Mouse (Mus musculus): ENCODE data around the gene C1qtnf1. TPM values are rescaled to one million over a fixed set of nuclear protein-coding genes. Genes with fewer than 3 reads are reported as not detected.

The C1qtnf1 gene
- polyA plus RNA-seq, 1 experiment from 2014 or later, result 3.4 TPM

- no peaks in the 10 kb centered on the region for H3K9me3 ChIP-seq
- peak within 1 kb of the TSS; percentile 87 for H3K27ac ChIP-seq
- peaks cover 20% of the 10 kb centered on the region for H3K36me3 ChIP-seq
- 38% methylated on average over 7 of the region's 7 CpGs for WGBS
- H3K9ac ChIP-seq (replicated peaks), result peak within 1 kb of the TSS; percentile 23; the same call in 1 of the 2 replicates
- H3K27me3 ChIP-seq, result no peaks in the 10 kb centered on the region
- 0 out of 2 replicates have a peak, but pooled peaks have one; percentile 7 for ATAC-seq (ENCODE audit: insufficient number of reproducible peaks, insufficient read depth, low FRiP score, low TSS enrichment, low read depth)
- H3K4me2 ChIP-seq, result peak within 1 kb of the TSS; percentile 8; the same call in 1 of the 2 replicates
- H3K4me1 ChIP-seq (replicated peaks), result peaks cover 33% of the 10 kb centered on the region
- H3K4me3 ChIP-seq (replicated peaks), result no peak within 1 kb of the TSS
Measured at GRCm38 (mm10) chr11:118401760-118402280, 26.2 kb upstream of the C1qtnf1 start, which contains the start of gene Lgals3bp. Gene Lgals3bp, minus strand, starts transcription at chr11:118402092.

- 91% methylated on average over 2 of the region's 2 CpGs for WGBS
- no peak for ATAC-seq (ENCODE audit: insufficient number of reproducible peaks, insufficient read depth, low FRiP score, low TSS enrichment, low read depth)
- Histone ChIP-seq H3K4me3 (replicated peaks) (no peak overlapping the region), H3K27me3 (no peaks in the 10 kb centered on the region), H3K9ac (replicated peaks) (no peak overlapping the region), H3K4me2 (no peak overlapping the region), H3K27ac (no peak overlapping the region), H3K36me3 (peaks cover 33% of the 10 kb centered on the region), H3K4me1 (replicated peaks) (peaks cover 28% of the 10 kb centered on the region), H3K9me3 (no peaks in the 10 kb centered on the region)
Measured at GRCm38 (mm10) chr11:118403183-118403582, 24.8 kb upstream of the C1qtnf1 start.

GRCm38 (mm10) chr11:118403951-118404899 lies 23.8 kb upstream of the C1qtnf1 start:
- Histone ChIP-seq H3K4me3 (replicated peaks) (no peak overlapping the region), H3K4me2 (no peak overlapping the region), H3K27ac (no peak overlapping the region), H3K27me3 (no peaks in the 10 kb centered on the region), H3K9ac (replicated peaks) (no peak overlapping the region), H3K36me3 (peaks cover 44% of the 10 kb centered on the region), H3K4me1 (replicated peaks) (peaks cover 28% of the 10 kb centered on the region), H3K9me3 (no peaks in the 10 kb centered on the region)
- no peak for ATAC-seq (ENCODE audit: insufficient number of reproducible peaks, insufficient read depth, low FRiP score, low TSS enrichment, low read depth)
- WGBS, result 79% methylated on average over 6 of the region's 6 CpGs

GRCm38 (mm10) chr11:118405311-118405710 lies 22.7 kb upstream of the C1qtnf1 start:
- no peak overlapping the region for H3K9ac ChIP-seq (replicated peaks)
- ATAC-seq (ENCODE audit: insufficient number of reproducible peaks, insufficient read depth, low FRiP score, low TSS enrichment, low read depth), result no peak
- H3K4me3 ChIP-seq (replicated peaks), result no peak overlapping the region
- H3K9me3 ChIP-seq, result no peaks in the 10 kb centered on the region
- no peaks in the 10 kb centered on the region for H3K27me3 ChIP-seq
- no peak overlapping the region for H3K27ac ChIP-seq
- peaks cover 20% of the 10 kb centered on the region for H3K4me1 ChIP-seq (replicated peaks)
- 93% methylated on average over 8 of the region's 8 CpGs for WGBS
- no peak overlapping the region for H3K4me2 ChIP-seq
- H3K36me3 ChIP-seq, result peaks cover 55% of the 10 kb centered on the region

GRCm38 (mm10) chr11:118406521-118406920 lies 21.5 kb upstream of the C1qtnf1 start:
- H3K4me2 ChIP-seq, result no peak overlapping the region
- H3K4me3 ChIP-seq (replicated peaks), result no peak overlapping the region
- H3K9me3 ChIP-seq, result no peaks in the 10 kb centered on the region
- peaks cover 67% of the 10 kb centered on the region for H3K36me3 ChIP-seq
- no peak for ATAC-seq (ENCODE audit: insufficient number of reproducible peaks, insufficient read depth, low FRiP score, low TSS enrichment, low read depth)
- no peak overlapping the region for H3K9ac ChIP-seq (replicated peaks)
- H3K27me3 ChIP-seq, result no peaks in the 10 kb centered on the region
- 94% methylated on average over 5 of the region's 5 CpGs for WGBS
- H3K27ac ChIP-seq, result no peak overlapping the region
- peaks cover 8% of the 10 kb centered on the region for H3K4me1 ChIP-seq (replicated peaks)

GRCm38 (mm10) chr11:118407318-118407910 lies 20.6 kb upstream of the C1qtnf1 start:
- Histone ChIP-seq H3K27ac (no peak overlapping the region), H3K36me3 (peaks cover 76% of the 10 kb centered on the region), H3K4me2 (no peak overlapping the region), H3K4me1 (replicated peaks) (no peaks in the 10 kb centered on the region), H3K9ac (replicated peaks) (no peak overlapping the region), H3K27me3 (no peaks in the 10 kb centered on the region), H3K4me3 (replicated peaks) (no peak overlapping the region), H3K9me3 (no peaks in the 10 kb centered on the region)
- no peak for ATAC-seq (ENCODE audit: insufficient number of reproducible peaks, insufficient read depth, low FRiP score, low TSS enrichment, low read depth)
- 77% methylated on average over 23 of the region's 23 CpGs for whole genome bisulfite sequencing

- peaks cover 83% of the 10 kb centered on the region for H3K36me3 ChIP-seq
- no peak overlapping the region for H3K27ac ChIP-seq
- no peak overlapping the region for H3K4me2 ChIP-seq
- H3K4me1 ChIP-seq (replicated peaks), result no peaks in the 10 kb centered on the region
- H3K9ac ChIP-seq (replicated peaks), result no peak overlapping the region
- no peak overlapping the region for H3K4me3 ChIP-seq (replicated peaks)
- no peaks in the 10 kb centered on the region for H3K9me3 ChIP-seq
- no peak for ATAC-seq (ENCODE audit: insufficient number of reproducible peaks, insufficient read depth, low FRiP score, low TSS enrichment, low read depth)
- no peaks in the 10 kb centered on the region for H3K27me3 ChIP-seq
- 76% methylated on average over 18 of the region's 18 CpGs for WGBS
Measured at GRCm38 (mm10) chr11:118408051-118408740, 19.8 kb upstream of the C1qtnf1 start.

- peaks cover 94% of the 10 kb centered on the region for H3K36me3 ChIP-seq
- 0 out of 2 replicates have a peak overlapping the region, but pooled peaks have one; percentile 23 for H3K9ac ChIP-seq (replicated peaks)
- 80% methylated on average over 12 of the region's 12 CpGs for WGBS
Measured at GRCm38 (mm10) chr11:118409106-118410072, 18.6 kb upstream of the C1qtnf1 start.

GRCm38 (mm10) chr11:118410073-118410444 lies 17.9 kb upstream of the C1qtnf1 start:
- no peak for ATAC-seq (ENCODE audit: insufficient number of reproducible peaks, insufficient read depth, low FRiP score, low TSS enrichment, low read depth)
- Histone ChIP-seq H3K27me3 (no peaks in the 10 kb centered on the region), H3K9me3 (no peaks in the 10 kb centered on the region), H3K4me3 (replicated peaks) (no peak overlapping the region), H3K4me2 (no peak overlapping the region), H3K36me3 (peaks cover 98% of the 10 kb centered on the region), H3K4me1 (replicated peaks) (no peaks in the 10 kb centered on the region), H3K27ac (no peak overlapping the region), H3K9ac (replicated peaks) (no peak overlapping the region)
- WGBS, result 79% methylated on average over 1 of the region's 1 CpGs

More at GRCm38 (mm10) chr11:118409106-118410072, 18.6 kb upstream of the C1qtnf1 start:
- no peaks in the 10 kb centered on the region for H3K27me3 ChIP-seq
- H3K4me3 ChIP-seq (replicated peaks), result no peak overlapping the region
- 0 out of 2 replicates have a peak overlapping the region, but pooled peaks have one; percentile 12 for H3K27ac ChIP-seq
- no peak for ATAC-seq (ENCODE audit: insufficient number of reproducible peaks, insufficient read depth, low FRiP score, low TSS enrichment, low read depth)
- no peak overlapping the region for H3K4me2 ChIP-seq
- no peaks in the 10 kb centered on the region for H3K4me1 ChIP-seq (replicated peaks)
- no peaks in the 10 kb centered on the region for H3K9me3 ChIP-seq

GRCm38 (mm10) chr11:118410479-118410878 lies 17.5 kb upstream of the C1qtnf1 start:
- H3K36me3 ChIP-seq, result peaks cover 98% of the 10 kb centered on the region
- no peak overlapping the region for H3K4me2 ChIP-seq
- no peak overlapping the region for H3K27ac ChIP-seq
- H3K27me3 ChIP-seq, result no peaks in the 10 kb centered on the region
- 92% methylated on average over 10 of the region's 10 CpGs for WGBS
- H3K9me3 ChIP-seq, result no peaks in the 10 kb centered on the region
- no peak for ATAC-seq (ENCODE audit: insufficient number of reproducible peaks, insufficient read depth, low FRiP score, low TSS enrichment, low read depth)
- H3K4me3 ChIP-seq (replicated peaks), result no peak overlapping the region
- H3K4me1 ChIP-seq (replicated peaks), result no peaks in the 10 kb centered on the region
- H3K9ac ChIP-seq (replicated peaks), result no peak overlapping the region
